Mouse (Mus musculus) midbrain, embryonic 13.5 days (tissue): Measurements from ENCODE around the gene Hoxd3. TPM values are rescaled to one million over a fixed set of nuclear protein-coding genes. Genes with fewer than 3 reads are reported as not detected.
A peak's percentile ranks its signal among the peaks of the same experiment; 100 is the strongest.

Experiments used
- ATAC-seq: fragments of 200-750 bp; cut with Nextera tagmentation; 2 replicates; pipeline ENCODE4 v1.8.0; 2017; ENCODE audit warnings: mild to moderate bottlenecking, moderate TSS enrichment, moderate library complexity
- H3K27ac ChIP-seq: fragments of 300-500 bp; sonication (generic); 2 replicates; pipeline ENCODE4 v1.5.1; 2015; ENCODE audit warnings: inconsistent platforms, mild to moderate bottlenecking, moderate library complexity
- H3K27me3 ChIP-seq: fragments of 300-500 bp; sonication (generic); 2 replicates; pipeline ENCODE4 v1.6.1; 2015; ENCODE audit warnings: mild to moderate bottlenecking, inconsistent platforms
- H3K36me3 ChIP-seq: fragments of 300-500 bp; sonication (generic); 2 replicates; pipeline ENCODE4 v1.6.1; 2015; ENCODE audit warnings: mild to moderate bottlenecking, inconsistent platforms
- H3K4me1 ChIP-seq: fragments of 300-500 bp; sonication (generic); replicated peaks from 2 replicates; pipeline ENCODE4 v1.6.1; 2015; ENCODE audit warnings: inconsistent platforms
- H3K4me2 ChIP-seq: fragments of 300-500 bp; sonication (generic); replicated peaks from 2 replicates; pipeline ENCODE4 v1.6.1; 2015; ENCODE audit warnings: moderate library complexity, mild to moderate bottlenecking, inconsistent platforms
- H3K4me3 ChIP-seq: fragments of 300-500 bp; sonication (generic); replicated peaks from 2 replicates; pipeline ENCODE4 v1.5.1; 2015; ENCODE audit warnings: mild to moderate bottlenecking, inconsistent platforms
- H3K9ac ChIP-seq: fragments of 300-500 bp; sonication (generic); replicated peaks from 2 replicates; pipeline ENCODE4 v1.6.1; 2015; ENCODE audit warnings: mild to moderate bottlenecking, inconsistent platforms
- H3K9me3 ChIP-seq: fragments of 300-500 bp; sonication (generic); 2 replicates; pipeline ENCODE4 v1.6.1; 2016; ENCODE audit warnings: mild to moderate bottlenecking, inconsistent platforms
- WGBS: fragments of 180-500 bp; shearing (Covaris S2); methylation state at CpG from one replicate; pipeline ENCODE4 v1.1.7; 2015; 5-methylcytosine and 5-hydroxymethylcytosine counted together
- polyA plus RNA-seq: library from polyadenylated mRNA; unstranded; fragments of >200 nt; fragmentation: Nextera tagmentation; extraction: Ambion mirVana; gene quantifications from 2 replicates; pipeline ENCODE4 v1.2.1, GENCODE M21; 2015

Hoxd3 gene
- polyA plus RNA-seq, 1 experiment from 2014 or later, result 0.17 TPM

DNA sequence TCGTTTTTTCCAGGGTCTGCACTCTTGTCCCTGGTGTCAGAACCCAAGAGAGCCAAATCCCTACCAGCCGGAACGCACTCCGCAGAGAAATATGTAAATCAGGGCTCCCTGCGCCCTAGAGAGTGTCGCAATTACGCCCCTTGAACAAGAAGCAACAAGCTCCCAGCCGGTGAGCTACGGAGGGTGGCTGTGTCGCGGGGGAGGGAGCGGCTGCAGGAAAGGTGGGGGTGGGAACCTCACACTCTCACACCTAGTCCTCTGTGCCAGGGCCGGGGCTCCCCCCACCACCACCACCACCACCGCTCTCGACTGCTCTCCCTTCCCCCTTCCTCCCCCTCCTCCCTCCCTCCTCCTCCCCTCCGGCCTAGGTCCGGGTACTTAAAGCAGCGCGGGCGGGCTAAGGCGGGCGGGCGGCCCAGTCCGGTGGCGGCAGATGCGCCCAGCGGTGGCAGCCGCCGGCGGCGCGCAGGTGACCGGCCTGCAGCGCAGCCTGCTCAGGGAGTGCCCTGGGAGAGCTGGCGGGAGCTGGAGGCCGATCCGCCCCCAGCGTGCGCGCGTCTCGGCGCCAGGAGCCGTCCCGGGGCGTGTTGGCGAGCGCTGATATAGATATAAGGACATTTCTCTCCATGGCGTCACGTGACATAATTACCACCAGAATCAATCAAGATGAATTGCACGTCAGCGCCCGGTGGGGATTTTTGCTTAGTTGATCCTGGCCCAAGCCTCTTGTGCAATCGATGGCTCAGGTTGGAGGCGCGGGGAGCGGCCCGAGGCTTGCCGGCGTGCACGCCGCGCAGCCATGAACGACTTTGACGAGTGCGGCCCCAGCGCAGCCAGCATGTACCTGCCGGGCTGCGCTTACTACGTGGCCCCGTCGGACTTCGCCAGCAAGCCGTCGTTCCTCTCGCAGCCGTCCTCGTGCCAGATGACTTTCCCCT is 29.9 kb upstream of the Hoxd3 start:
- H3K27ac ChIP-seq, result no peak overlapping the region
- no peak overlapping the region for H3K9ac ChIP-seq
- peaks cover 13% of the 10 kb centered on the region for H3K4me1 ChIP-seq
- peaks cover 99% of the 10 kb centered on the region for H3K27me3 ChIP-seq
- no peaks in the 10 kb centered on the region for H3K36me3 ChIP-seq
- H3K4me3 ChIP-seq, result 0 out of 2 replicates have a peak overlapping the region, but pooled peaks have one; percentile 15
- under 1% methylated on average over 72 of the region's 78 CpGs for WGBS
- H3K9me3 ChIP-seq, result no peaks in the 10 kb centered on the region
- peak; percentile 20; the same call in 1 of the 2 replicates for ATAC-seq
- H3K4me2 ChIP-seq, result peak overlapping the region; percentile 9; the same call in 1 of the 2 replicates

DNA sequence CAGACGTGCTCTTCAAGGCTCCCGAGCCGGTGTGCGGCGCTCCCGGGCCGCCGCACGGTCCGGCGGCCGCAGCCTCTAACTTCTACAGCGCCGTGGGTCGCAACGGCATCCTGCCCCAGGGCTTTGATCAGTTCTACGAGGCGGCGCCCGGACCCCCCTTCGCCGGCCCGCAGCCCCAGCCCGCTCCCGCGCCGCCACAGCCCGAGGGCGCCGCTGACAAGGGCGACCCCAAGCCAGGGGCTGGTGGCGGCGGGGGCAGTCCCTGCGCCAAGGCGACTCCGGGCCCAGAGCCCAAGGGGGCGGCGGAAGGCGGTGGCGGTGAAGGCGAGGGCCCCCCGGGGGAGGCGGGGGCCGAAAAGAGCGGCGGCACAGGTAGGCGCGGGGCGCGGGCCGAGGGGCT is 28.9 kb upstream of the Hoxd3 start:
- under 1% methylated on average over 49 of the region's 51 CpGs for WGBS
- no peak overlapping the region for H3K27ac ChIP-seq
- ATAC-seq, result no peak
- H3K36me3 ChIP-seq, result no peaks in the 10 kb centered on the region
- H3K4me2 ChIP-seq, result peak overlapping the region; percentile 9; the same call in 1 of the 2 replicates
- H3K4me1 ChIP-seq, result peaks cover 13% of the 10 kb centered on the region
- H3K9ac ChIP-seq, result no peak overlapping the region
- H3K9me3 ChIP-seq, result no peaks in the 10 kb centered on the region
- H3K4me3 ChIP-seq, result 0 out of 2 replicates have a peak overlapping the region, but pooled peaks have one; percentile 15
- H3K27me3 ChIP-seq, result peaks cover 99% of the 10 kb centered on the region

DNA sequence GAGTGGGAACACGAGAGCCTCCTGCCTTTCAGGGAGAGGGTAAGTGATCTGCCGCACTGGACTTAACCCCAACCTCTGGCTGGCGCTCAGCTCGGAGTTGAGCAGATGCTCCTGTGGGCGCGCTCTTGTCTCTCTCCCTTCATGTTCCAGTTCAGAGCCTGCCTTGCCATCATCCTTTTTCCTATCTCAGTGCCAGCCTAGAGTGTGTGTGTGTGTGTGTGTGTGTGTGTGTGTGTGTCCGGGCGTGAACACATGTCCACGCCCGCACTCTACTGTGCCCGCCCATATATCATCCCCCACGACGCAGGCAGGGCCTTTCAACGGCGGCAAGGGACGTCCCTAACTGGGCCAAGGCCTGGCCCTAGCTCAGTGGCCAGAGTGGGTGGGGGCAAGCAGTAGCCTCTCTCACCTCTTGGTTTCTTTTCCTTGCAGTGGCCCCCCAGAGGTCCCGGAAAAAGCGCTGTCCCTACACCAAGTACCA is 28.2 kb upstream of the Hoxd3 start:
- Histone ChIP-seq H3K9ac (no peak overlapping the region), H3K9me3 (no peaks in the 10 kb centered on the region), H3K4me1 (peaks cover 13% of the 10 kb centered on the region), H3K4me3 (no peak overlapping the region), H3K4me2 (no peak overlapping the region), H3K36me3 (no peaks in the 10 kb centered on the region), H3K27me3 (peaks cover 99% of the 10 kb centered on the region), H3K27ac (no peak overlapping the region)
- peak; percentile 53; the same call in 1 of the 2 replicates for ATAC-seq
- under 1% methylated on average over 18 of the region's 18 CpGs for WGBS

DNA sequence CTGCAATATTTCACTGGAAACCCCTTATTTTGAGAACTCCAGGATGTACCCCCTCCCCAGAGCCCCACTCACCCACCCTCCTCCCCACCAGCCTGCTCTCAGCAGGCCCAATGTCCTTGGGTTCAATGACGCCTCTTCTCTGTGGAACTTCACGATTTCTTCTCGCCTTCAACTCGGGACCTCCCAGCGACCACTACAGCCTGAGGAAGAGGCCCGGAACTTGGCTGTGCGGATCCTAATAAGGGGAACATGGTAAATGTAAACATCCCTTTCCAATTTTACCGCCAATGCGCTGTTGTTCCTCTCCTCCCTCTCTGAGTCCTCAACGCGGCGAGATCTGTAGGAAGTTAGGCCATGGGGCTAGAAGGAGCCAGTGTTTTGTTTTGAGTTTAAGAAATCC is 27.6 kb upstream of the Hoxd3 start:
- no peak for ATAC-seq
- H3K9me3 ChIP-seq, result no peaks in the 10 kb centered on the region
- WGBS, result under 1% methylated on average over 12 of the region's 12 CpGs
- no peak overlapping the region for H3K4me2 ChIP-seq
- no peak overlapping the region for H3K4me3 ChIP-seq
- H3K4me1 ChIP-seq, result peaks cover 13% of the 10 kb centered on the region
- H3K9ac ChIP-seq, result no peak overlapping the region
- H3K36me3 ChIP-seq, result no peaks in the 10 kb centered on the region
- H3K27ac ChIP-seq, result no peak overlapping the region
- H3K27me3 ChIP-seq, result peaks cover 99% of the 10 kb centered on the region

DNA sequence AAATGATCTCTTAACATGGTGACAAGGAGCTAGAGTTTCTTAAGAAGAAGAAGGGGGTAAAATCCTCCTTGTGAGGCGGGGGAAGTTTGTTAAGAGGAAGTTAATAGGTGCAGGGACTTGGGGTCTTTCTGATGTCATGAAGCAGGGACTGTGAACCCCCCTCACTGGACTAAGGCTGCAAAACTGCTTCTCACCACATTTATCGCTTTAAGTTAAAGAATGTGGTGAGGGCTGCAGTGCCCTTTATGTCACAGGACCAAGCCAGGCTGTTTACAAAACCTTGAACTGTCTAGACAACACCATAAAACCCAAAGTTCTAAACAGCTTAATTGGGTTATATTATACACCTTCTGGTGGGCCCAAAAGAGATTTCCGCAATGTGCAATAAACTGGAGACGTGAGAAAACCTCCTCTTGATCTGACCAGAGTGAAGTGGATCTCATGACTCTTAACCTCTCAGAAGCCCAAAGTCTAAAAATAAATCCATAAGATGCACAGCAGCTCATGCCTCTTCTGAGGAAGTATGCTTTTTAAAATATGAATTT is 26.6 kb upstream of the Hoxd3 start:
- WGBS, result 12% methylated on average over 4 of the region's 4 CpGs

DNA sequence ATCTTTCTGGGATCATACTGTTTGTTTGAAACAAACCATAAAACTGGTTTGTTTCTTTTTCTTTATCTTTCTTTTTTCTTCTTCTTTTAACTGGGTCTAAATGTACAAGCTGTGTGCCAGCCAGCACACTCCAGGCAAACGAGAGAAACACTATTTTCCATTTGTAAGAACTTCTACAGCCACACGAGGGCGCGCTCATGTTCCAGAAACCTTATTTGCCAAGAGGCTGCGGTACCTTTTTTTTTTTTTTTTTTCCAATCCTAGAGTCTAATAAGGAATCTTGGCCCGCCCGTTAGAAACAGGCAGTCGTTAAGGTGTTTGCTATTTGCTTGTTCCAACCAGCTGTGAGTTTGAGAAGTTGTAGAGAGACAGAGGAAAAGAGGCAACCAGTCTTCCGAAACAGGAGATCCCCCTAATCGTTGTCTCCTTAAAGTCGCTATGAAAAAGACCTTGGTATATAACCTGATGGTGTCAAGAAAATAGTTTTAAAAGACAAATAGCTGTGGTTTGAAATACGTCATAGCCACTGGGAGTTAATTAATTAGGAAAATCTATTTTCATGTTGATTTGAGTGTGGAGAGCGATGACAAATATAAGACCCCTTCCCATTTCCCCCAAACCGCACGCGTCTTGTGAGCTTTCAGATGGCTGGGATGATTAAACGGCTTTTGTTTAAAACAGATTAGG is 25.3 kb upstream of the Hoxd3 start:
- H3K27ac ChIP-seq, result no peak overlapping the region
- H3K27me3 ChIP-seq, result peaks cover 97% of the 10 kb centered on the region
- H3K4me2 ChIP-seq, result no peak overlapping the region
- no peaks in the 10 kb centered on the region for H3K36me3 ChIP-seq
- no peak overlapping the region for H3K4me3 ChIP-seq
- peaks cover 14% of the 10 kb centered on the region for H3K4me1 ChIP-seq
- 4% methylated on average over 17 of the region's 17 CpGs for WGBS
- H3K9ac ChIP-seq, result no peak overlapping the region
- no peak for ATAC-seq
- H3K9me3 ChIP-seq, result no peaks in the 10 kb centered on the region

More for the DNA sequence above, 26.6 kb upstream of the Hoxd3 start:
- no peak for ATAC-seq
- Histone ChIP-seq H3K27ac (no peak overlapping the region), H3K4me2 (no peak overlapping the region), H3K4me1 (peaks cover 13% of the 10 kb centered on the region), H3K36me3 (no peaks in the 10 kb centered on the region), H3K4me3 (no peak overlapping the region), H3K9me3 (no peaks in the 10 kb centered on the region), H3K9ac (no peak overlapping the region), H3K27me3 (peaks cover 99% of the 10 kb centered on the region)

DNA sequence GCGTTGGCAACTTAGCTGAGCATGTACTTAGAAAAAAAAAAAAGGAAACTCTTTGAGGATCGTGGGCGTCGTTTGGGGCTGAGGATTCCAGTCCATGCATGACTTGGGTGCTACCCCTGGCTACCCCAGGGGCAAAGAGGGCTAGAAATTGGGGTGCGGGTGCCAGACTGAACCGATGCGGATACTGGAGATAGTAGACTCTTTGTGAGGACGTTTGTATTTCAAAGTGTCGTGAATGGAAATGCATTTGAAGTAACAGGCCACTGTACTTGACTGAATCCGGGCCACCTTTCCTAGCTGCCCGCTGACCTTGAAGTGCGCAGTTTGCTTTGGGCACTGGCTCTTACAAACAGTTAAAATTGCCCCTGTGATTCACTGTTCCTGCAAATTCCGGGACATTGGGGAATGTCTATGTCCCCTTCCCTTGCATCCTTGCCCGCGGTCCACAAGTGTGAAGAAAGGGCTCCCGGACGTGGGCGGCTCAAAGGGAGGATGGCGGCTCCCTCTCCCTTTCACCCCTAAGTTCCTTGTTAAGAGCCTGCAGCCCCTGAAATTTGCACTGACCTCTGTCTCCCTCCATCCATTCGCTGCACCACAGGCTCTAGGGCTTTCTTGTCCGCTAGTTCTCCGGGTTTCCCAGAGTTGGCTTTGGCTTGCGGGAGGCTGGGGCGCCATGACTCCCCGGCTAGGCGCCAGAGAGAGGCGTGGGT is 24.6 kb upstream of the Hoxd3 start:
- Histone ChIP-seq H3K27me3 (peaks cover 97% of the 10 kb centered on the region), H3K9ac (no peak overlapping the region), H3K9me3 (no peaks in the 10 kb centered on the region), H3K27ac (no peak overlapping the region), H3K4me1 (peaks cover 14% of the 10 kb centered on the region), H3K36me3 (no peaks in the 10 kb centered on the region), H3K4me3 (no peak overlapping the region), H3K4me2 (no peak overlapping the region)
- under 1% methylated on average over 27 of the region's 27 CpGs for WGBS
- ATAC-seq, result no peak

DNA sequence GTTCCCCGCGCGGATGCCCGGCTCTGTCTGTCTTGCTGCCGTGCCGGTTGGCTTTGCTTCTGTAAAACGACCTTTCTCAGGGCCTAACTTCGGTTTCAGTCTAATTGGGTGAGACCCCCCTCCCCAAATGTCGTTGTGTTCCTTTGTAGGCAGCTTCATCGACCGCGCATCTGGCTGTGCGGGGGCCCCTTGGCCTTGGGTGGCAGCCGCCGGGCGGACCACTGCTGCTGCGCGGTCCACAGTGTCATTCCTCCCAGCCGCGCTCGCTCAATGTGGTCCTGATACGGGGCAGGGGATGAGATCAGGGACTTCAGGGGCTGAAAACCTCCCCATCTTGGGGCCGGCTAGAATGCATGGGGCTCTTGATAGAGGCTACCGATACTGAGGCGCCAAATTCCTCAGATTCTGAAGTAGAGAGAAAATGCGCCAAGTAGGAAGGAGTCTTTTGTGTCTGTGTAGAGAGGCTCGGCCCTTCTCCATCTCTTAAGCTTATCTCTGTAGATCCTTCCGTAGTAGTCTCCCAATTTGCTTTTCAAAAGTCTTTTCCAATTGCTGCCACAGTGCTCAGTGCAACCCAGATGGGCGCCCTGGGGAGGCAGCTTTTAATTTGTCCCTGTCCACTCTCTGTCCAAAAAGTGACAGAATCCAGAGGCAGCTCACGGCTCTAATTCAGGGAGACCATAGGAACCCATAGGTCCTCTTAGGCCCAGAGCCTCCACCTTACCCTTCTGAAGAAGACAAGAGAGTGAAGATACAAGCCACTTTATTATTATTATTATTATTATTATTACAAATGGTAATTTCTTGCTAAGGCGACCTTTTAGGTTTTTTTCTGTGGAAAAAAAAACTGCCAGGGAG is 23.8 kb upstream of the Hoxd3 start:
- H3K4me1 ChIP-seq, result peaks cover 7% of the 10 kb centered on the region
- no peak overlapping the region for H3K27ac ChIP-seq

DNA sequence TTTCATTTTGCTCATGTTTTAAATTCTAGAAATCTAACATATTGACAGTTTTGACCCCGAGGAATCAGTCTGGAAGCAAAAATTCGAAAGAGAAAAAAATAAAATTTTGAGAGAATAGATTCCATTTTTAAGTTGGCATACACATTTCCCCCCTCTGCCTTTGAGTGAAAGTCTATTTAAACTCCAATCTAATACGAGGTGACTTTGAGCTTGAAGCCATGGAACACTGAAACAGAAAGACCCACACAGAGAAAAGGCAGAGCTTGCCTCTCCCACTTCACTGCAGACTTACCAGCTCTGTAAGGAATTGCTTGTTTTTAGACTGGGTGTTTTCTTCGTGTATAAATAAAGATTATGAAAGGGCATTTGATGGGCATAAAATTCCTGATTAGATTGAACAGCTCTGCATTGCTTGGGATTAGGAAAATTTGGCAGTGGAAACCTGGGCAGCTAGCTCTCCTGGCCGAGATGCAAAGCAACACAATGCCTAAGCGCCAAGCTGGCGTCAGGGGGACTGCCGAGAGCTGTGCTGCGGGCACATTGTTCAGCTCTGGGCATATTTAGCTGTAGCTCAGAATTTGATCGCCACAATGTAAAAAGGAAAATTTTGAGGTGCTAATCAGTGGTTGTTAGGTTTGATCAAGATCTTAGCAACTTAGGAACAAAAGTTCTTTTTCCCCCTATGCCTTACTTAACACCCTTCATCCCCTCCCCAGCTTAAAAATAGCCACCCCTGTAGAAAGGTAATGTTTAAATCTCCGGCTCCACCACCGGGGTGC is 22.7 kb upstream of the Hoxd3 start:
- peaks cover 97% of the 10 kb centered on the region for H3K27me3 ChIP-seq
- H3K4me3 ChIP-seq, result no peak overlapping the region
- no peak overlapping the region for H3K9ac ChIP-seq
- no peak for ATAC-seq
- H3K4me2 ChIP-seq, result no peak overlapping the region
- WGBS, result 5% methylated on average over 12 of the region's 12 CpGs
- H3K9me3 ChIP-seq, result no peaks in the 10 kb centered on the region
- no peaks in the 10 kb centered on the region for H3K36me3 ChIP-seq
- no peak overlapping the region for H3K27ac ChIP-seq
- H3K4me1 ChIP-seq, result 0 out of 2 replicates have a peak, but pooled peaks cover 6% of the 10 kb centered on the region

More for the DNA sequence above, 23.8 kb upstream of the Hoxd3 start:
- H3K36me3 ChIP-seq, result no peaks in the 10 kb centered on the region
- no peak for ATAC-seq
- no peak overlapping the region for H3K4me2 ChIP-seq
- H3K27me3 ChIP-seq, result peaks cover 97% of the 10 kb centered on the region
- WGBS, result under 1% methylated on average over 31 of the region's 31 CpGs
- H3K9ac ChIP-seq, result no peak overlapping the region
- no peak overlapping the region for H3K4me3 ChIP-seq
- H3K9me3 ChIP-seq, result no peaks in the 10 kb centered on the region

DNA sequence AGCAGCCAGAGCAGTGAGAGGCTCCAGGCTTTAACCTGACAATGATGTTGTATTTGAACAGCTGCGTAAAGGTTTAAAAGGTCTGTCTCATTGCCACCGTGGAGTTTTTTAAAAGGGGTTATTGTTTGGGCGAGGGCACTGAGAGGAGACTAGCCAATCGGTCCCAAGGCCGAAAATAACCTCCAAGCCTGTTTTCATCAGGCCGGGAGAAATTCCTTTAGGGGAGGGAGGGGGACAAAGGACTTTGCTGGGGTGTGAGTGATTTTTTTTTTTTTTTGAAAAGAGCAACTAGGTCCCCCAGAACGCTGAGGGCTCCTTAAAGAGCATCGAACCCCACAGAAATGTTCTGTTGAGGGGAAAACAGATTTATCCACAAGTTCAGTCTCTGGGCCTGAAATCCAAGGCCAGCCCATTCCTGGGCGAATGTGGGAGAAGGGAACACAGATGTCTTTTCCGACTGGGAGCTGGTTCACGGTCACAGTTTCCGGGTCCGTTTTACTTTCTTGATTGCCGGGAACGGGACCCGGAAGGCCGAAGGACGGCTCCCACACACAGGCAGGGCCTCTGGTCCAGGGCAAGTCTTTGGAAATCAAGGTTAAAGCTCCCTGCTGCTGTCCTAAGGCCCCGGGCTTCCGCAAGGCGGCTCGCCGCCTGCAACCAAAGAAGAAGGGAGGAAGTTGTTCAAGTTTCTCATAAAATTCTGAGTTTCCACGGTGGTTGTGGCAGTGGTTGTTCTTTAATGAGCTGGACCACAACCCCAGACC is 22.0 kb upstream of the Hoxd3 start:
- H3K4me3 ChIP-seq, result no peak overlapping the region
- no peak overlapping the region for H3K4me2 ChIP-seq
- H3K27ac ChIP-seq, result no peak overlapping the region
- peaks cover 97% of the 10 kb centered on the region for H3K27me3 ChIP-seq
- WGBS, result 2% methylated on average over 24 of the region's 24 CpGs
- H3K36me3 ChIP-seq, result no peaks in the 10 kb centered on the region
- 0 out of 2 replicates have a peak, but pooled peaks cover 6% of the 10 kb centered on the region for H3K4me1 ChIP-seq
- ATAC-seq, result no peak
- H3K9ac ChIP-seq, result no peak overlapping the region
- no peaks in the 10 kb centered on the region for H3K9me3 ChIP-seq
